Mouse (Mus musculus): ENCODE measurements at regions not wholly inside any gene's neighbourhood (a gene's known extent, or its start where the extent isn't known, plus 50 kb on each side); places are given as distances from the start of the nearest gene placed in this dataset.
A peak's percentile ranks its signal among the peaks of the same experiment; 100 is the strongest.
"Not testable (repeated sequence)": the region's sequence is repeated elsewhere in the genome, so short reads cannot be mapped to it uniquely, and the experiment has no call there.

GRCm38 (mm10) chr6:70342147-70342546 is 449.9 kb downstream of the Rpia start:
- Histone ChIP-seq H3K4me3 (replicated peaks in 1 of 3; ENCODE audit: low read depth in 2 of 3, low read length in 2 of 3, poor library complexity in 1 of 3) (no peak overlapping the region), H3K4me1 (ENCODE audit: control insufficient read depth in 1 of 2, insufficient read depth in 2 of 2) (no peaks in the 10 kb centered on the region), H3K27ac (ENCODE audit: insufficient read depth, low read depth) (no peak overlapping the region), H3K4me2 (ENCODE audit: insufficient read depth, low read depth, poor library complexity, severe bottlenecking) (no peak overlapping the region), H3K27me3 (replicated peaks) (no peaks in the 10 kb centered on the region), H3K36me3 (replicated peaks in 1 of 2; ENCODE audit: control insufficient read depth in 1 of 2, insufficient read depth in 1 of 2, low read length in 1 of 2) (no peaks in the 10 kb centered on the region), H3K9ac (ENCODE audit: insufficient read depth, low read depth) (no peak overlapping the region), H3K9me3 (replicated peaks; ENCODE audit: low read length) (no peaks in the 10 kb centered on the region), H3K79me2 (replicated peaks; ENCODE audit: control insufficient read depth, extremely low read depth, insufficient read depth, poor library complexity, severe bottlenecking) (no peaks in the 10 kb centered on the region)
- TF ChIP-seq USF2 (conservative IDR thresholded peaks at IDR 0.05; ENCODE audit: low read depth, low read length), result no peak
- no peak for TF ChIP-seq MEF2A (IDR thresholded peaks at IDR 0.05; ENCODE audit: borderline replicate concordance, low read depth, low read length)
- no peak for TF ChIP-seq POLR2A (IDR thresholded peaks at IDR 0.05; ENCODE audit: low read depth, low read length)
- no peak for TF ChIP-seq MAZ (IDR thresholded peaks at IDR 0.05; ENCODE audit: low read depth, low read length)
- peak in 1 of 2 experiments; percentile 44; a peak in 2 of 4 replicates for TF ChIP-seq CTCF (conservative IDR thresholded peaks at IDR 0.05 in 1 of 2, IDR thresholded peaks at IDR 0.05 in 1 of 2; ENCODE audit: low read depth in 2 of 2, low read length in 2 of 2)
- no peak for TF ChIP-seq E2F4 (IDR thresholded peaks at IDR 0.05; ENCODE audit: insufficient replicate concordance, low read depth, low read length)
- TF ChIP-seq SIN3A (IDR thresholded peaks at IDR 0.05; ENCODE audit: low read length), result no peak
- TF ChIP-seq BHLHE40 (IDR thresholded peaks at IDR 0.05; ENCODE audit: low read depth, low read length), result no peak
- no peak for TF ChIP-seq CHD1 (IDR thresholded peaks at IDR 0.05; ENCODE audit: low read depth, low read length)
- no peak for TF ChIP-seq JUND (conservative IDR thresholded peaks at IDR 0.05; ENCODE audit: low read depth, low read length)
- no peak for TF ChIP-seq MAX (IDR thresholded peaks at IDR 0.05; ENCODE audit: low read length)
- TF ChIP-seq ELF1 (IDR thresholded peaks at IDR 0.05; ENCODE audit: low read depth, low read length), result no peak
- no peak for TF ChIP-seq TCF12 (IDR thresholded peaks at IDR 0.05; ENCODE audit: low read depth, low read length)
- TF ChIP-seq JUN (IDR thresholded peaks at IDR 0.05; ENCODE audit: insufficient read depth, low read depth, low read length), result no peak
- no peak for TF ChIP-seq MYC (IDR thresholded peaks at IDR 0.05; ENCODE audit: low read depth, low read length)
- TF ChIP-seq SMC3 (IDR thresholded peaks at IDR 0.05; ENCODE audit: low read depth, low read length), result peak; percentile 27
- peak; percentile 32 for TF ChIP-seq RAD21 (IDR thresholded peaks at IDR 0.05; ENCODE audit: low read depth, low read length)
- TF ChIP-seq POLR2AphosphoS2 (IDR thresholded peaks at IDR 0.05; ENCODE audit: low read depth, low read length), result no peak
- TF ChIP-seq GABPA (IDR thresholded peaks at IDR 0.05; ENCODE audit: insufficient replicate concordance, low read depth, low read length), result no peak
- TF ChIP-seq PAX5 (IDR thresholded peaks at IDR 0.05; ENCODE audit: low read length), result no peak
- TF ChIP-seq USF1 (IDR thresholded peaks at IDR 0.05; ENCODE audit: low read depth, low read length), result no peak
- TF ChIP-seq HCFC1 (IDR thresholded peaks at IDR 0.05; ENCODE audit: low read depth, low read length), result no peak
- no peak for TF ChIP-seq NELFE (IDR thresholded peaks at IDR 0.05; ENCODE audit: low read depth, low read length)
- no peak for TF ChIP-seq ZKSCAN1 (IDR thresholded peaks at IDR 0.05; ENCODE audit: borderline replicate concordance, low read depth, low read length)
- TF ChIP-seq EP300 (IDR thresholded peaks at IDR 0.05; ENCODE audit: low read length), result no peak
- no peak for TF ChIP-seq KAT2A (IDR thresholded peaks at IDR 0.05; ENCODE audit: insufficient replicate concordance, low read length)
- DNase-seq (ENCODE audit: extremely low read depth), result peak; percentile 5
- in situ Hi-C loops (cut with MboI; ENCODE audit: low pct_ligation_motif_present, low pct_unique_long_range_greater_than_20kb, low sequenced_read_pairs) (no loop called here), dilution Hi-C loops (cut with MboI; ENCODE audit: extremely low pct_ligation_motif_present, extremely low pct_unique_long_range_greater_than_20kb, low sequenced_read_pairs) (no loop called here)

- H3K4me1 ChIP-seq (ENCODE audit: control insufficient read depth in 1 of 2, insufficient read depth in 2 of 2); H3K4me3 ChIP-seq (replicated peaks in 1 of 3; ENCODE audit: low read depth in 2 of 3, low read length in 2 of 3, poor library complexity in 1 of 3); H3K36me3 ChIP-seq (replicated peaks in 1 of 2; ENCODE audit: control insufficient read depth in 1 of 2, insufficient read depth in 1 of 2, low read length in 1 of 2); H3K9me3 ChIP-seq (replicated peaks; ENCODE audit: low read length); H3K4me2 ChIP-seq (ENCODE audit: insufficient read depth, low read depth, poor library complexity, severe bottlenecking); H3K27ac ChIP-seq (ENCODE audit: insufficient read depth, low read depth); H3K79me2 ChIP-seq (replicated peaks; ENCODE audit: control insufficient read depth, extremely low read depth, insufficient read depth, poor library complexity, severe bottlenecking); in situ Hi-C loops (cut with MboI; ENCODE audit: low pct_ligation_motif_present, low pct_unique_long_range_greater_than_20kb, low sequenced_read_pairs); DNase-seq (ENCODE audit: extremely low read depth); H3K9ac ChIP-seq (ENCODE audit: insufficient read depth, low read depth); dilution Hi-C loops (cut with MboI; ENCODE audit: extremely low pct_ligation_motif_present, extremely low pct_unique_long_range_greater_than_20kb, low sequenced_read_pairs); H3K27me3 ChIP-seq (replicated peaks): not testable (repeated sequence)
Observed at GRCm38 (mm10) chr6:70340691-70341090, 451.3 kb downstream of the Rpia start.
